Mouse (Mus musculus): ENCODE data around the gene Slc35b4. TPM values are rescaled to one million over a fixed set of nuclear protein-coding genes. Genes with fewer than 3 reads are reported as not detected.

The Slc35b4 gene
- total RNA-seq (2021) = 1 to 10 TPM; 7.9 to 8.0 TPM
- long read RNA-seq, experiment 1, full-length matches to known transcripts = 6 of 8 reads
- long read RNA-seq, experiment 1, partial matches to known transcripts = 0 of 8 reads
- long read RNA-seq, experiment 1, other reads (novel, unspliced or antisense) = 2 of 8 reads
- long read RNA-seq, experiment 2, full-length matches to known transcripts = 4 of 4 reads
- long read RNA-seq, experiment 2, partial matches to known transcripts = 0 of 4 reads
- long read RNA-seq, experiment 2, other reads (novel, unspliced or antisense) = 0 of 4 reads

DNA sequence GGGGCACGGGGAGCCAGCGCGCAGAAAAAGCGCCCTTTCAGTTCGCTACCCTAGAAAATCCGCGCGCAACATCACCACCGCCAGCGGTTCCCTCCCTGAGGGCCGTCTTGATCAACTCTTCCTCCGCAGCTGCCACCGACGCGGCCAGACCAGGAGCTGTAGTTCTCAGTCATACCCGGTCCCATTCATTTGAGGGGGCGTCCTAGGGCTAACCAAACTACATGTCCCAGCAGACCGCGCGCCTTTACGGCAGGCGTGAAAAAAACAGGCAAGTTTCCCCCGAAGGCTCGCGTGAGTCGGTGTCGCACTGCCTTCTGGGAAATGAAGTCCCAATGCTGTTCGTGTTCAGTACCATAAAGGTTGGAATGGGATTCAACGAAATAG lies at the start of gene Slc35b4:
Slc35b4 (minus strand) TSS at position 248 of the 384 bp plus-strand sequence.
- peak; percentile 97 for DNase-seq

- DNase-seq = no peak
Measured at GRCm38 (mm10) chr6:34225004-34225599, 48.2 kb upstream of the Slc35b4 start.

DNA sequence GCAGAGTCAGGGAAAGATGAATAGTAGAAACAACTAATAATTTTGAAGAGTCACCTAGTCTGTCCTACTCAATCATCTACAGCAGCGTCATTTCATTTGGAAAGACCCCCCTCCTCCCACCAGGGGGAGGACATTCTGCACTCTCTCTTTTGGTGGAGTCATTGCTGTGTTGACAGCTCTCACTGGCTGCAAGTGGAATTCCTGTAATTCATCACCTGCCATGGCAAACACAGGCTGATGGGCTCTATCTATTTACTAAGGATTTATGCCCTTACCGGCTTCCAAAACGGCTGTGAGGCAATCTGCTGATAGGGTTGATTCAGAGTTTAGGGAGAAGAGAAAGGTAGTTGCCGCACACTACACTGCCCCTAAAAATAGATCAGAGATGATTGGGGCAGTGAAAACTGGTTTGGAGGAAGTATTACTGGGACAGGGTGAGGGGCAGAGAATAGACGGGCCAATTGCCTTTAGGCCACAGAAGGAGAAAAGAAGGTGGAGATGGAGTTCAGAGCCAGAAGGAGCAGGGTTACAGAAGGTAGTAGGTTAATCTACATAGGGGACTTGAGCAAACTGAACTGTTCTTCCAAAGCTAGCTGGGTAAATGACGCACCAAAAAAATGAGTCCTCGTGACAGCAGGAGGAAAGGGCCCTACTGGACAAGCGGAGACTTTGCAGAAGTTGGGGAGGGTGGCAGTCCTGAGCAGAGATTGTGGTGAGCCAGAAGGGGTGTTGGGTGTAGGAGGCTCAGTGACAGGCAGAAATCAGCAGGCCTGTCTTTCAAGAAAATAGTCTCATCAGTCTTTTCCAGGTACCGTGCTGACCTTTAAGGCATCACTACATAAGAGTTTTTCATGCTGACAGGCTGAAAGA lies 39.8 kb upstream of the Slc35b4 start:
- peak in 1 of 2 experiments; percentile 10 for DNase-seq

GRCm38 (mm10) chr6:34205754-34206153 lies 28.8 kb upstream of the Slc35b4 start:
- no peak for DNase-seq

DNA sequence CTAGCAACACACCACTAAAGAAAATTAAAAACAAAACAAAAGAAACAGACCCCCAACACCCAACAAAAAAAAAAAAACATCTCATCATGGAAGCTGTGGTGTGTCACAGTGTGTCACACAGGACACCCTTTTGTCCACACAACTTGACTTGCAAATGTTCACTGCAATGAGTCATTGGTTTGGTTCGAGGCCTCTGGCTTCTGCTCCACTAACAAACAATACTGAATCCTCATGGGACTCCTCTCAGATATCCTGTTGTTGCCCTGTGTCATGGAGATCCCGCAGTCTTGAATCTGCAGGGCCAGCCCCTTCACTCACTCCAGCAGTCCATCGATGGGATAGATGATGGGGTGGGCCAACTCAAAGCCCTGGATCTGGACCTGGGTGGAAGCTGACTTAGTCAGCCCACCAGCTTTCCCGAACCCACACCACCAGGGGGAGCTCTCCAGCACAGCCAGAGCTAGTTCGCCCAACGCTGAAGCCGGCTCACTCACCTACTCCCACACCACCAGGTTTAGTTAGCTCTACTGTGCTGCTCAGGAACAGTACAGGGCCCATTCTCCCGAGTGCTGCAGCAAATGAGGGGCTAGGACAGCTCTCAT lies 28.2 kb upstream of the Slc35b4 start:
- peak in 1 of 2 experiments; percentile 48 for DNase-seq

GRCm38 (mm10) chr6:34203503-34203902 lies 26.6 kb upstream of the Slc35b4 start:
- DNase-seq = no peak

DNA sequence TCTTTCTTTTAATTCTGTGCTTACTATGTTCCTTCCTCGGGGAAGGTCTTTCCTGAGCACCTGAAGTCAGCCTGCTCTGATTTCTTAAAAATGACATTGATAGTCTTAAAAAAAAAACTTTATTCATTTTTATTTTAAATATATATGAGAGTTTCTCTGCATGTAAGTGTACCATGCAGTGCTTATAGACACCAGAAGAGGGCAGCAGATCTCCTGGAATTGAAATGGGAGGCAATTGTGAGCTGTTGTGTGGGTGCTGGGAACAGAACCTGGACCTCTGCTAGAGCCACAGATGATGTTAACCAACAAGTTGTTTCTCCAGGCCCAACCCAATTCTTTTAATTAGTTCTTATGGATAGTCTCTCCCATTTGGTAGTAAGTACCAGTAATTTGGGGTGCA lies 18.1 kb upstream of the Slc35b4 start:
- DNase-seq = no peak

DNA sequence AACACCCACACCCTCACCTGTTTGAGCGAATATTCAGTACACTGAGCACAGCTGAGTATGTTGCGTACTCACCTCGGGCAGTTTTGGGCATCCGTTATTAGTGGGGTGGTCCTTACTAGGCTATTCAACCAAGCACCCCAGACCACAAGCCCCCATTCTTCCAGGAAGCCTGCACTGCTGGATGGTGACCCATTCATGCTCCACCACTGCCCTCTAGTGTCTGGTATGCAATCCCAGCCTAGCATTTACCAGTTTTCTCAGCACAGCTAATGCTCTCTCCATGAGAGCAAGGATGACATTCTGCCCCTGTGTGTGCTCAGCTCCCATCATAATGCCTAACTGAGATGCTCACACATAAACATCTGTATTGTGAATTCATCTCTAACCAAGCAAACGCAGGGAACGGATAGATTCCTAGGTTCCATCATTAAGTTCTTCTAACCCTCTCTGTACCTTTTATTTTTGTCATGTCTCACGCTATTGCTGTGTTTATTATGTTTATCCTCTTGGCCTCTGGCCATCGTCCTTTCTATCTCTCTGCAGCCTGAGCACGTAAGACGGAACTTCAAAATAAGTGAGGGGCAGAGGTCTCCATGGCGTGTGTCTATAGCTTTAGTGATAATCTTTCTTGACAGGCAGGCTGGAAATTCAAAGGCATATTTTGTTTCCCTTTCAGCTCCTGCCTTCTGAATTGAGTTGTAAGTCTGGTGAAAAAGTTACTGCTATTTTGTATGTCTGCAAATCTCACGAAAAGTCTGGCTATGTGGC lies 17.0 kb upstream of the Slc35b4 start:
- DNase-seq = peak; percentile 34 to 79

GRCm38 (mm10) chr6:34191401-34191800 lies 14.5 kb upstream of the Slc35b4 start:
- no peak for DNase-seq

GRCm38 (mm10) chr6:34189494-34189893 lies 12.6 kb upstream of the Slc35b4 start:
- no peak for DNase-seq

- DNase-seq = peak; percentile 48 to 63
Measured at GRCm38 (mm10) chr6:34187986-34188599, 11.2 kb upstream of the Slc35b4 start.

DNA sequence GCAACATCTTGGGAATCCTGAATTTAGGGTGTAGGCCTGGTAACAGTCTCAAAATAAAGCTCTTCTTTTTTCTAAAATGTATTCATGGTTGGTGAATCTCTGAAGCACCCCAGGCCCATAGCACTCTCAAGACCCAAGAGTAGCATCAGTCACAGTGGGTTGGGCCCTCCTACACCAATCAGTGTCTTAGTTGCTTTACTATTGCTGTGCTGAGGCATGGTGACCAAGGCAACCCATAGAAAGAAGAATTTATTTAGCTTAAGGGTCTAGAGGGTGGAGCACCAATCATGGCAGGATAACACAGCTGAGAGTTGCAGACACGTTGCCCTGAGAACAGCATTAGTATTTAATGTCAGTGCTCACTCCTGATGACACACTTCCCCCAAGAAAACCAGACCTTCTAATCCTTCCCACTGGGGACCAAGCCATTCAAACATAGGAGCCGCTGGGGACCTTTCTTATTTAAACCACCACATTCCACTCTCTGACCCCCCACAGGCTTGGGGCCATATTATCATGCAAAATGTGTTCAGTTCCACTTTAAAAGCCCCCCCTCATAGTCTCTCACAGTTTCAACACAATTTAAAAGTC lies 10.5 kb upstream of the Slc35b4 start:
- no peak for DNase-seq

GRCm38 (mm10) chr6:34183326-34183725 lies 6.4 kb upstream of the Slc35b4 start:
- DNase-seq = no peak

DNA sequence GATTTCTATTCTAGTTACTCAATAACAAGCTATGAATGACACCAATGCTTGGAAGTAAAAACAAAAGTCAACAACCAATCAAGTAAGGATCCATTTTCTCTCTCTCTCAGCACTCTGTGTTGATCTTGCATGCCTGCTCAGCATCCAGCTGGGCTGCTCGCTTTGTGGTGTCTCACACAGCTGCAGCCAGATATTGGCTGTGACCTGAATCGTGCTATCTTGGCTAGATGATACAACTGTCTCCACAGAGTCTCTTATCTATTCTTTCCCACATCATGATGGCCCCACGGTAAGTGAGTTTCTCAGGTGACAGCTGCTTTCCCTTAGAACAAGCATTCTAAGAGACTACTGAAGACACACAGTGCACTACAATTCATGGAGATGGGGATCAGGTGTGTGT lies 5.0 kb upstream of the Slc35b4 start:
- no peak for DNase-seq

- no peak for DNase-seq
Measured at GRCm38 (mm10) chr6:34179911-34180310, 3.0 kb upstream of the Slc35b4 start.

- DNase-seq = no peak
Measured at GRCm38 (mm10) chr6:34179007-34179406, 2.1 kb upstream of the Slc35b4 start.

GRCm38 (mm10) chr6:34176111-34176863 lies 624 bp downstream of the Slc35b4 start:
- no peak for DNase-seq

DNA sequence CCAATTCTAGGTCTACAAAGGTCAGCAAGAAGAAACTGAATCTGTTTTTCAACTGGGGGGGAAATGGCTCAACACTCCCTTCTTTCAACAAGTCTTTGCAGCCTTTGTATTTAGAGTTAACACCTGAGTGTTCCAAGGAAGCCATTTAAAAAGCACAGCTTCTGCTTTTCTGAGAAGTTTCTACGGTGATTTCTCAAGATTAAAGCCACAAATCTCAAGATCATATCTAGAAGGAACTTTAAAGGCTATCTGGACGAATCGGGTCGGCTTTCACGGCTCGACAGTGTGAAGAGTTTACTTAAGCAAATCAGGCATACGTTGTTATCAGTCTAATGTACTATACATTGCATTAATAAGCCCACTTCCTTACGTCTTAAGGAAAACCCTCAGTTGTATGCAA lies 2.2 kb downstream of the Slc35b4 start:
- DNase-seq = no peak

GRCm38 (mm10) chr6:34173251-34173650 lies 3.7 kb downstream of the Slc35b4 start:
- DNase-seq = no peak

DNA sequence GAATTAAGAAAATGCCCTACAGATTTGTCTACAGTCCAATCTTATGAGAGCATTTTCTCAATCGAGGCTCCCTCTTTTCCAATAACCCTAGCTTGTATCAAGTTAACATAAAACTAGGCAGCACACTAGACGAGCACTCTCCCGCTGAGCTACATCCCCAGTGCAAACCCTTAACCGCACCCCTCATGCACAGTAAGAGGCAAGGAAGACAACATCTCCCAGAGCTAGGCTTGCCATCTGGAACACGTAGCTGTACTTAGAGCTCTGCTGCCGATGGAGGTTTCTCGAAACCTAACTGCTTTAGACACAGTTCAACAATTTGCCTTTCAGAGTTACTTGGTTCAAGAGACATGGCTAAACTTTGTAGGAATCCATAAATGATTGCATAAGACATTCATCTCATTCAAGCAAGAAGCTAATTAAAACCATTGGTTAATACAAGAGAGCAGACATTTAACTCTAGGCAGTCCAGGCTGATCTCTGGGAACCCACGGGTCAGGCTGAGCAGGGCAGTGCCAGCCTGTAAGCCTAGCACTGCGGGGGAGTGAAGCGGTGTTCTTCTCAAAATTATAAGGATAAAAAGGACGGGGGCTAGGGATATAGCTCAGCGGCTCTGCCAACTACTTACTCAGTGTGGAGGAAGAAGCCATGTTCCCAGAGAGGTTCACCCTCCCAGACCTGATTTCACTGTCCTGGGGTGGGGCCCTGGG lies 5.0 kb downstream of the Slc35b4 start:
- DNase-seq = no peak
